Mouse (Mus musculus): Measurements from ENCODE around the gene Stxbp1.

GRCm38 (mm10) chr2:32817589-32817988, 29.5 kb downstream of the Stxbp1 start:
- TF ChIP-seq CTCF (IDR thresholded peaks at IDR 0.05; ENCODE audit: low read depth, low read length), result no peak
- no peak for TF ChIP-seq EP300 (IDR thresholded peaks at IDR 0.05; ENCODE audit: insufficient read depth, low read depth, low read length)
- no peak for TF ChIP-seq POLR2A (IDR thresholded peaks at IDR 0.05; ENCODE audit: insufficient read depth, low read length)

All from ES-Bruce4 (cell line).